Mouse (Mus musculus) layer of hippocampus, postnatal 14 days (tissue): Measurements from ENCODE around the gene Tomt. TPM values are rescaled to one million over a fixed set of nuclear protein-coding genes. Genes with fewer than 3 reads are reported as not detected.

Experiments
- DNase-seq, 2 experiments: peaks; one replicate each; pipeline ENCODE4 v3.0.0; 2021 to 2022; ENCODE audit warnings: low spot score in 2 of 2, mixed read lengths in 1 of 2
- microRNA-seq, 2 experiments: library from miRNA; unstranded; fragments of <30 nt; microRNA quantifications; one replicate each; pipeline ENCODE4 v1.2.0; 2021
- total RNA-seq, 2 experiments: library from RNA; stranded (reverse); gene quantifications; 2 replicates each; pipeline ENCODE4 v1.2.3; 2021

The Tomt gene
- total RNA-seq, 2 experiments from 2014 or later, result 0.18 to 0.21 TPM

GRCm38 (mm10) chr7:101858362-101858761 lies 47.8 kb downstream of the Tomt start:
- DNase-seq, result no peak

GRCm38 (mm10) chr7:101857094-101857493 lies 49.1 kb downstream of the Tomt start, which contains the start of gene Folr2:
Gene Folr2 (minus strand): TSS chr7:101857194.
- DNase-seq, result no peak

GRCm38 (mm10) chr7:101853816-101854215 lies 52.3 kb downstream of the Tomt start:
- no peak for DNase-seq

- DNase-seq, result no peak
These were observed 53.3 kb downstream of the Tomt start for GRCm38 (mm10) chr7:101852846-101853245.

GRCm38 (mm10) chr7:101851689-101852088 lies 54.5 kb downstream of the Tomt start:
- DNase-seq, result no peak

Small RNA genes lying within 50 kb of the gene (microRNA-seq; reads per million reads assigned to microRNA genes)
- 0 reads per million in 2 experiments for gene Gm22655

Other genes starting within 250 kb of the Tomt start
- 10 to 100 TPM; 43.7 to 46.5 TPM for gene Clpb, start 242.7 kb downstream of the Tomt start, total RNA-seq
- not detected for gene Phox2a, start 88.0 kb downstream of the Tomt start, total RNA-seq
- 10 to 100 TPM; 32.9 to 36.0 TPM for gene Inppl1, start 68.1 kb downstream of the Tomt start, total RNA-seq
- gene Folr2, start 49.2 kb downstream of the Tomt start, total RNA-seq, result 1 to 10 TPM in 1 of 2 experiments, under 1 TPM in 1; 0.90 to 1.1 TPM
- gene Anapc15, start 42.6 kb downstream of the Tomt start, total RNA-seq, result 10 to 100 TPM; 31.7 to 35.3 TPM
- 10 to 100 TPM in 1 of 2 experiments, 1 to 10 TPM in 1; 4.4 to 35.6 TPM for gene Folr1, start 35.6 kb downstream of the Tomt start, total RNA-seq
- 100 to 1,000 TPM in 1 of 2 experiments, 10 to 100 TPM in 1; 98.7 to 102 TPM for gene Lamtor1, start 455 bp downstream of the Tomt start, total RNA-seq
- 1 to 10 TPM; 4.8 to 7.4 TPM for gene Lrrc51, start 27.5 kb upstream of the Tomt start, total RNA-seq
- 10 to 100 TPM; 73.4 to 75.3 TPM for gene Numa1, start 27.8 kb upstream of the Tomt start, total RNA-seq
- gene Il18bp, start 112.3 kb upstream of the Tomt start, total RNA-seq, result 1 to 10 TPM; 8.4 to 8.7 TPM
- 10 to 100 TPM; 35.0 to 40.9 TPM for gene Rnf121, start 159.1 kb upstream of the Tomt start, total RNA-seq
- 10 to 100 TPM; 19.6 to 22.3 TPM for gene Xndc1, start 159.2 kb upstream of the Tomt start, total RNA-seq
- 1 to 10 TPM; 1.9 to 2.3 TPM for gene Xntrpc, start 159.4 kb upstream of the Tomt start, total RNA-seq
- gene Trpc2, start 176.8 kb upstream of the Tomt start, total RNA-seq, result under 1 TPM in 1 of 2 experiments, not detected in 1; 0.60 TPM
- gene Art1, start 195.4 kb upstream of the Tomt start, total RNA-seq, result not detected
- gene Art5, start 203.1 kb upstream of the Tomt start, total RNA-seq, result not detected
- gene Chrna10, start 210.5 kb upstream of the Tomt start, total RNA-seq, result under 1 TPM in 1 of 2 experiments, not detected in 1; 0.14 TPM